Mouse (Mus musculus) urinary bladder, postnatal 4 days (tissue): Measurements from ENCODE around the gene Thsd4.
A peak's percentile ranks its signal among the peaks of the same experiment; 100 is the strongest.
"Not testable (repeated sequence)": the region's sequence is repeated elsewhere in the genome, so short reads cannot be mapped to it uniquely, and the experiment has no call there.

Source experiments
- DNase-seq, 2 experiments: peaks; one replicate each; pipeline ENCODE4 v3.0.0; 2021 to 2022; ENCODE audit warnings: low spot score in 2 of 2

Thsd4 gene

GRCm38 (mm10) chr9:59989864-59990263 is 532.0 kb downstream of the Thsd4 start:
- DNase-seq = no peak

- no peak for DNase-seq
Observed at GRCm38 (mm10) chr9:59985900-59986572, 535.8 kb downstream of the Thsd4 start.

- DNase-seq = no peak
Observed at GRCm38 (mm10) chr9:59981116-59981515, 540.7 kb downstream of the Thsd4 start.

GRCm38 (mm10) chr9:59971263-59971662 is 550.6 kb downstream of the Thsd4 start:
- DNase-seq = no peak

- DNase-seq = no peak
Observed at GRCm38 (mm10) chr9:59969383-59969782, 552.5 kb downstream of the Thsd4 start.

- no peak for DNase-seq
Observed at GRCm38 (mm10) chr9:59965046-59965445, 556.8 kb downstream of the Thsd4 start.

GRCm38 (mm10) chr9:59964367-59964766 is 557.5 kb downstream of the Thsd4 start:
- DNase-seq = no peak

GRCm38 (mm10) chr9:59961201-59961955 is 560.5 kb downstream of the Thsd4 start:
- no peak for DNase-seq

GRCm38 (mm10) chr9:59960559-59960958 is 561.3 kb downstream of the Thsd4 start, which contains the start of gene Nr2e3:
Gene Nr2e3, minus strand, starts transcription at chr9:59960659.
- DNase-seq = no peak

GRCm38 (mm10) chr9:59959276-59959675 is 562.6 kb downstream of the Thsd4 start:
- DNase-seq = peak; percentile 80 to 86

- not testable (repeated sequence) for DNase-seq
Observed at GRCm38 (mm10) chr9:59958115-59958514, 563.7 kb downstream of the Thsd4 start.

GRCm38 (mm10) chr9:59956496-59956895 is 565.4 kb downstream of the Thsd4 start:
- DNase-seq = peak in 1 of 2 experiments; percentile 12

- DNase-seq = no peak
Observed at GRCm38 (mm10) chr9:59955692-59956091, 566.2 kb downstream of the Thsd4 start.

GRCm38 (mm10) chr9:59955199-59955598 is 566.6 kb downstream of the Thsd4 start:
- DNase-seq = no peak

GRCm38 (mm10) chr9:59953556-59953955 is 568.3 kb downstream of the Thsd4 start:
- DNase-seq = peak; percentile 12 to 34

- DNase-seq = peak; percentile 14 to 53
Observed at GRCm38 (mm10) chr9:59952515-59953070, 569.3 kb downstream of the Thsd4 start.

GRCm38 (mm10) chr9:59951943-59952342 is 569.9 kb downstream of the Thsd4 start:
- DNase-seq = peak; percentile 9 to 45

GRCm38 (mm10) chr9:59951001-59951750 is 570.7 kb downstream of the Thsd4 start:
- peak in 1 of 2 experiments; percentile 53 for DNase-seq

GRCm38 (mm10) chr9:59949981-59950380 is 571.9 kb downstream of the Thsd4 start:
- DNase-seq = peak in 1 of 2 experiments; percentile 32

GRCm38 (mm10) chr9:59949511-59949910 is 572.3 kb downstream of the Thsd4 start:
- DNase-seq = peak in 1 of 2 experiments; percentile 55

GRCm38 (mm10) chr9:59948691-59949250 is 573.1 kb downstream of the Thsd4 start:
- DNase-seq = peak in 1 of 2 experiments; percentile 56

GRCm38 (mm10) chr9:59948226-59948625 is 573.6 kb downstream of the Thsd4 start:
- no peak for DNase-seq
